Mouse (Mus musculus) myocyte (in vitro differentiated cells): ENCODE data around the gene Amhr2.

Source experiments
- MAX ChIP-seq: IDR thresholded peaks from one replicate; pipeline ENCODE4 v1.6.1; 2011; ENCODE audit warnings: low read depth, mild to moderate bottlenecking, control low read depth
- MYOD1 ChIP-seq, 3 experiments: IDR thresholded peaks; one replicate each; pipeline ENCODE4 v1.6.1; 2011; ENCODE audit warnings: control low read depth in 2 of 3, low read depth in 2 of 3, mild to moderate bottlenecking in 2 of 3, moderate library complexity in 1 of 3; ENCODE audit not compliant: insufficient read length in 2 of 3, control insufficient read depth in 1 of 3
- POLR2A ChIP-seq: IDR thresholded peaks from one replicate; pipeline ENCODE4 v1.6.1; 2011; ENCODE audit warnings: low read depth, mild to moderate bottlenecking, control low read depth, moderate library complexity; ENCODE audit not compliant: insufficient read length
- POLR2AphosphoS2 ChIP-seq: IDR thresholded peaks from one replicate; pipeline ENCODE4 v1.6.1; 2011; ENCODE audit warnings: low read depth, control low read depth; ENCODE audit not compliant: insufficient read length
- TCF12 ChIP-seq: IDR thresholded peaks from one replicate; pipeline ENCODE4 v1.6.1; 2011; ENCODE audit warnings: mild to moderate bottlenecking, control low read depth; ENCODE audit not compliant: poor library complexity, insufficient read depth, severe bottlenecking
- USF1 ChIP-seq: IDR thresholded peaks from one replicate; pipeline ENCODE4 v1.6.1; 2011; ENCODE audit warnings: low read depth, mild to moderate bottlenecking, control low read depth, moderate library complexity

- TF ChIP-seq POLR2A = no peak
- TF ChIP-seq TCF12 = no peak
- no peak for TF ChIP-seq POLR2AphosphoS2
- TF ChIP-seq MAX = no peak
- TF ChIP-seq USF1 = no peak
- no peak for TF ChIP-seq MYOD1 (IDR thresholded peaks at IDR 0.05; ENCODE audit: control insufficient read depth in 1 of 3, insufficient read length in 2 of 3, low read depth in 2 of 3)
These were observed 31.5 kb upstream of the Amhr2 start for GRCm38 (mm10) chr15:102413687-102414086.
